Mouse (Mus musculus) heart, embryonic 16.5 days (tissue): ENCODE measurements around the gene Patz1. TPM values are rescaled to one million over a fixed set of nuclear protein-coding genes. Genes with fewer than 3 reads are reported as not detected.

Experiments
- ATAC-seq: fragments of 200-750 bp; cut with Nextera tagmentation; replicated peaks from 2 replicates; pipeline ENCODE4 v1.8.0; 2017; ENCODE audit warnings: moderate number of reproducible peaks; ENCODE audit not compliant: insufficient read depth, low FRiP score; ENCODE audit errors: extremely low read depth
- H3K27ac ChIP-seq: fragments of 300-500 bp; sonication (generic); 2 replicates; pipeline ENCODE4 v1.5.1; 2014; ENCODE audit warnings: mild to moderate bottlenecking, low read length, control low read depth, moderate library complexity
- H3K27me3 ChIP-seq: fragments of 300-500 bp; sonication (generic); 2 replicates; pipeline ENCODE4 v1.6.1; 2014; ENCODE audit warnings: low read length, mixed read lengths; ENCODE audit not compliant: control insufficient read depth, insufficient read depth
- H3K36me3 ChIP-seq: fragments of 300-500 bp; sonication (generic); 2 replicates; pipeline ENCODE4 v1.6.1; 2014; ENCODE audit not compliant: control insufficient read depth, insufficient read depth
- H3K4me1 ChIP-seq: fragments of 300-500 bp; sonication (generic); 2 replicates; pipeline ENCODE4 v1.6.1; 2014; ENCODE audit warnings: low read length, mixed read lengths; ENCODE audit not compliant: control insufficient read depth, insufficient read depth
- H3K4me2 ChIP-seq: fragments of 300-500 bp; sonication (generic); 2 replicates; pipeline ENCODE4 v1.6.1; 2014; ENCODE audit warnings: low read depth, mild to moderate bottlenecking, control low read depth, low read length
- H3K4me3 ChIP-seq: fragments of 300-500 bp; sonication (generic); 2 replicates; pipeline ENCODE4 v1.5.1; 2014; ENCODE audit warnings: mild to moderate bottlenecking, control low read depth, low read length
- H3K9ac ChIP-seq: fragments of 300-500 bp; sonication (generic); 2 replicates; pipeline ENCODE4 v1.6.1; 2014; ENCODE audit warnings: low read length, control low read depth
- H3K9me3 ChIP-seq: fragments of 300-500 bp; sonication (generic); replicated peaks from 2 replicates; pipeline ENCODE4 v1.6.1; 2016; ENCODE audit warnings: low read length; ENCODE audit not compliant: control insufficient read depth
- WGBS: fragments of 180-500 bp; shearing (Covaris S2); extraction: QIAGEN DNeasy Blood & Tissue Kit; methylation state at CpG from one replicate; pipeline ENCODE4 v1.1.7; 2014; 5-methylcytosine and 5-hydroxymethylcytosine counted together
- polyA plus RNA-seq: library from polyadenylated mRNA; unstranded; fragments of >200 nt; fragmentation: Nextera tagmentation; extraction: Ambion mirVana; gene quantifications from 2 replicates; pipeline ENCODE4 v1.2.1, GENCODE M21; 2015

The Patz1 gene
- polyA plus RNA-seq, 1 experiment from 2014 or later = 25.7 TPM

- Histone ChIP-seq H3K9ac (no peak overlapping the region), H3K4me1 (peaks cover 18% of the 10 kb centered on the region), H3K27me3 (no peaks in the 10 kb centered on the region), H3K4me3 (no peak overlapping the region), H3K36me3 (no peaks in the 10 kb centered on the region), H3K4me2 (no peak overlapping the region), H3K27ac (no peak overlapping the region), H3K9me3 (no peaks in the 10 kb centered on the region)
- WGBS = 46% methylated on average over 4 of the region's 4 CpGs
- ATAC-seq = no peak
These were observed 19.4 kb upstream of the Patz1 start for GRCm38 (mm10) chr11:3269241-3269640.

- no peak overlapping the region for H3K9ac ChIP-seq
- no peaks in the 10 kb centered on the region for H3K36me3 ChIP-seq
- H3K9me3 ChIP-seq = peaks cover 15% of the 10 kb centered on the region
- WGBS = 51% methylated on average over 5 of the region's 5 CpGs
- H3K27ac ChIP-seq = no peak overlapping the region
- H3K4me2 ChIP-seq = no peak overlapping the region
- H3K4me3 ChIP-seq = no peak overlapping the region
- no peak for ATAC-seq
- no peaks in the 10 kb centered on the region for H3K27me3 ChIP-seq
- H3K4me1 ChIP-seq = no peaks in the 10 kb centered on the region
These were observed 10.3 kb upstream of the Patz1 start for GRCm38 (mm10) chr11:3278351-3278750.

DNA sequence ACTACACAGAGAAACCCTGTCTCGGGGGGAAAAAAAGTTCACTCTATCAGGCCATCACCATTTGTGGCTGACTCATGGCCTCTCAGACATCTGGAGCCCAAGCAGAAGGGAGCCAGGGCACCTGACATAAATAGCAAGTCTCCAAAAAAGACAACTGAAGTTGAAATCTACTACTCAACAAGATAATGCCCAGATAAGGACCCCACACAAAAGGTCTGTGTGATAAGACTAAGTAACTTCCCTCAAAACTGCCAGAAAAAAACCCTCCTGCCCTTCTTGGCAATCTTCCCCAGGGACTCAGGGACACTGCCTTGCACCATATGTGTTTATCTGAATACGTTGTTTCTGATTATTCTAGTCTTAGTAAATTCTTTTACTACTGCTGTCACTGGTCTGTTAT lies 8.9 kb upstream of the Patz1 start:
- 42% methylated on average over 2 of the region's 2 CpGs for WGBS
- H3K4me2 ChIP-seq = no peak overlapping the region

GRCm38 (mm10) chr11:3282887-3283286 lies 5.8 kb upstream of the Patz1 start:
- H3K4me1 ChIP-seq = no peaks in the 10 kb centered on the region
- 75% methylated on average over 6 of the region's 6 CpGs for WGBS
- H3K27me3 ChIP-seq = no peaks in the 10 kb centered on the region
- H3K9me3 ChIP-seq = peaks cover 15% of the 10 kb centered on the region
- H3K4me3 ChIP-seq = no peak overlapping the region
- no peak overlapping the region for H3K27ac ChIP-seq
- ATAC-seq = no peak
- H3K4me2 ChIP-seq = no peak overlapping the region
- no peaks in the 10 kb centered on the region for H3K36me3 ChIP-seq
- no peak overlapping the region for H3K9ac ChIP-seq

More for the DNA sequence above, 8.9 kb upstream of the Patz1 start:
- H3K4me1 ChIP-seq = no peaks in the 10 kb centered on the region
- no peak overlapping the region for H3K27ac ChIP-seq
- ATAC-seq = no peak
- no peak overlapping the region for H3K9ac ChIP-seq
- no peaks in the 10 kb centered on the region for H3K27me3 ChIP-seq
- H3K36me3 ChIP-seq = no peaks in the 10 kb centered on the region
- no peak overlapping the region for H3K4me3 ChIP-seq
- H3K9me3 ChIP-seq = peaks cover 15% of the 10 kb centered on the region

GRCm38 (mm10) chr11:3283645-3284044 lies 5.0 kb upstream of the Patz1 start:
- Histone ChIP-seq H3K4me3 (no peak overlapping the region), H3K9me3 (peaks cover 15% of the 10 kb centered on the region), H3K36me3 (no peaks in the 10 kb centered on the region), H3K4me2 (no peak overlapping the region), H3K4me1 (peaks cover 5% of the 10 kb centered on the region; the same call in 1 of the 2 replicates), H3K27ac (no peak overlapping the region), H3K9ac (no peak overlapping the region), H3K27me3 (no peaks in the 10 kb centered on the region)
- ATAC-seq = no peak
- WGBS = 90% methylated on average over 6 of the region's 6 CpGs

DNA sequence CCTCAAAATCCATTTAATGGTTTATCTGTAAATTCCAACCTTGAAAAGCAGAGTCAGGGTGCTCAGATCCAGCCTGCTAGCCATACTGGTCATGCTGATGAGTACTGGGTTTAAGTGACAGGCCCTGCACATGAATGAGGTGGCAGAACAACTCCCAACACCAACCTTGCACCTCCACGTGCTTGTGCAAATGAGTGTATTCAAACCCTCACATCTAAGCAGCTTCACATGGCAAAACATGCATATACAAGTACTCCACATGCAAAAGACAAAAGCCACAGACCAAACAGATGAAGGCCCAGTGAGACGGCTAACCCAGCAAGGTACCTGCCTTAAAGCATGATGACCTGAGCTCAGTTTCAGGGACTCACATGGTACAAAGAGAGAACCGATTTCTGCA lies 2.7 kb upstream of the Patz1 start:
- WGBS = 81% methylated on average over 3 of the region's 3 CpGs
- no peak overlapping the region for H3K9ac ChIP-seq
- no peak for ATAC-seq
- no peaks in the 10 kb centered on the region for H3K27me3 ChIP-seq
- H3K27ac ChIP-seq = no peak overlapping the region
- H3K9me3 ChIP-seq = peaks cover 8% of the 10 kb centered on the region
- H3K4me2 ChIP-seq = no peak overlapping the region
- no peak overlapping the region for H3K4me3 ChIP-seq
- H3K36me3 ChIP-seq = no peaks in the 10 kb centered on the region
- H3K4me1 ChIP-seq = peaks cover 5% of the 10 kb centered on the region

DNA sequence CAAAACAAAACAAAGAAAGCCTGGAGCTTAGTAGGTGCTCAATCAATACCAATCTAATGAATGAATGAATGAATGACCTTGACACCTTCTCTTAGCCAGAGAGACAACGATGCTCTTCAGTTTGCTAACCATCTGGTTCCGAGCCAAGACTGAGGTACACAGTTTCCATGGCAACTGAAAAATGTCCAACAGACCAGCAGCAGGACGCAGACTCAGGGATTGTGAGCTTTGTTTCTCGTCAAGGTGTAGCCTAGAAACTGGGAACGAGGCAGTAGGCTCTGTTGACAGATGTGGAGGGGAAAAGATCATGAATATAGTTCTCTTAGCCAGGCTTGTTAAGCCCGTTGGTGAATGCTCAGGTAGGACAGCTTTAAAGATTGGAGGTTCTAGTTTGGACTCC lies 1.5 kb upstream of the Patz1 start:
- Histone ChIP-seq H3K4me2 (no peak overlapping the region), H3K9ac (no peak overlapping the region), H3K4me3 (no peak overlapping the region), H3K27me3 (no peaks in the 10 kb centered on the region), H3K9me3 (no peaks in the 10 kb centered on the region; the same call in 1 of the 2 replicates), H3K27ac (no peak overlapping the region), H3K4me1 (peaks cover 8% of the 10 kb centered on the region), H3K36me3 (no peaks in the 10 kb centered on the region)
- no peak for ATAC-seq
- WGBS = 60% methylated on average over 6 of the region's 6 CpGs

GRCm38 (mm10) chr11:3287921-3288320 lies 753 bp upstream of the Patz1 start:
- ATAC-seq = no peak
- Histone ChIP-seq H3K9me3 (no peaks in the 10 kb centered on the region; the same call in 1 of the 2 replicates), H3K27me3 (no peaks in the 10 kb centered on the region), H3K36me3 (no peaks in the 10 kb centered on the region), H3K4me1 (peaks cover 15% of the 10 kb centered on the region), H3K4me2 (peak overlapping the region; percentile 95), H3K27ac (no peak overlapping the region), H3K4me3 (peak overlapping the region; percentile 90), H3K9ac (peak overlapping the region; percentile 99; the same call in 1 of the 2 replicates)
- WGBS = 63% methylated on average over 5 of the region's 5 CpGs

DNA sequence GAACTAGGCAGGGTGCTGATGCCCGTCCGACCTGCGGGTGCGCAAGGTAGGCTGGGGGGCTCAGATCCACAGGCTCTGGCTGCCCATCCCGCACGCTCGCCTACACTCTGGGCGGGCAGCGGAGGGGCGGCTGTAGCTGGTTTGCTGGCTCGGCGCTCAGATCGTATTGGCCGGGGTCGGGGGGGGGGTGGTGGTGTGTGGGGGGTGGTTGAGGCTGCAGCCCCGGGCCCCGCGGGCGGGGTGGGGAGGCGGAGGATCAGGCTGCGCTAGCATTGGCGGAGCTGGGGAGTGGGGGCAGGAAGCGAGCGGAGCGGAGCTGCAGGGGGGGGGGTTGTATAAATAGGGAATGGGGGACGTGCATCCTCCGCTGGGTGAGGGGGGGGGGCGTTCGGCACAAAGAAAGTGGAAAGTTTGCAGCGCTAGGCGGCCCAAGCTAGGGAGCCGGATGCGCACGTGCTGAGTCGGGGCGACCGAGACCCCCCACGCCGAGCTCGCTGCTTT lies 678 bp downstream of the Patz1 start:
- Histone ChIP-seq H3K27ac (peak overlapping the region; percentile 100), H3K9me3 (no peaks in the 10 kb centered on the region), H3K36me3 (peaks cover 8% of the 10 kb centered on the region), H3K9ac (peak overlapping the region; percentile 99), H3K4me3 (peak overlapping the region; percentile 90), H3K27me3 (no peaks in the 10 kb centered on the region), H3K4me1 (peaks cover 29% of the 10 kb centered on the region), H3K4me2 (peak overlapping the region; percentile 95)
- WGBS = 0% methylated on average over 37 of the region's 40 CpGs
- ATAC-seq = peak; percentile 81
